Mouse (Mus musculus): ENCODE results near the gene Nos3.

GRCm38 (mm10) chr5:24351278-24351677, 13.3 kb upstream of the Nos3 start, which contains the start of gene Kcnh2:
- no peak for TF ChIP-seq CTCF (conservative IDR thresholded peaks at IDR 0.05; ENCODE audit: low read length)
- TF ChIP-seq POU5F1 (IDR thresholded peaks at IDR 0.05; ENCODE audit: borderline replicate concordance, low read length): no peak
- no peak for TF ChIP-seq NANOG (IDR thresholded peaks at IDR 0.05; ENCODE audit: borderline replicate concordance, low read length)
